Mouse (Mus musculus): ENCODE measurements around the gene Bub1. TPM values are rescaled to one million over a fixed set of nuclear protein-coding genes. Genes with fewer than 3 reads are reported as not detected.
A peak's percentile ranks its signal among the peaks of the same experiment; 100 is the strongest.

Gene Bub1
- total and polyA plus RNA-seq, 2 experiments, result 0.06 to 0.18 TPM

- WGBS, result 15% methylated on average over 1 of the region's 1 CpGs
- no peak for DNase-seq (ENCODE audit: extremely low read depth, low read depth, low spot score)
- no peak overlapping the region for H3K27ac ChIP-seq (replicated peaks; ENCODE audit: insufficient read depth, low read depth, low read length)
- H3K36me3 ChIP-seq (ENCODE audit: control insufficient read depth, insufficient read depth, low read length), result no peaks in the 10 kb centered on the region
- TF ChIP-seq CTCF (IDR thresholded peaks at IDR 0.05; ENCODE audit: low read depth, low read length), result no peak
- no peak for TF ChIP-seq POLR2A (IDR thresholded peaks at IDR 0.05; ENCODE audit: extremely low read depth, insufficient read depth, low read length)
- no peak overlapping the region for H3K4me3 ChIP-seq (ENCODE audit: insufficient read depth, low read depth, low read length)
- peaks cover 3% of the 10 kb centered on the region; the same call in 1 of the 2 replicates for H3K27me3 ChIP-seq (ENCODE audit: control insufficient read depth, insufficient read depth, low read length)
- no peaks in the 10 kb centered on the region for H3K4me1 ChIP-seq (ENCODE audit: control insufficient read depth, insufficient read depth, low read length)
- no peaks in the 10 kb centered on the region for H3K79me2 ChIP-seq (ENCODE audit: control insufficient read depth, insufficient read depth, low read length)
- H3K9ac ChIP-seq (ENCODE audit: low read depth, low read length), result no peak overlapping the region
These were observed 14.9 kb upstream of the Bub1 start for GRCm38 (mm10) chr2:127846571-127846970.

GRCm38 (mm10) chr2:127846008-127846407, 14.3 kb upstream of the Bub1 start:
- Histone ChIP-seq H3K27me3 (ENCODE audit: control insufficient read depth, insufficient read depth, low read length) (peaks cover 3% of the 10 kb centered on the region; the same call in 1 of the 2 replicates), H3K9ac (ENCODE audit: low read depth, low read length) (no peak overlapping the region), H3K79me2 (ENCODE audit: control insufficient read depth, insufficient read depth, low read length) (no peaks in the 10 kb centered on the region), H3K4me3 (ENCODE audit: insufficient read depth, low read depth, low read length) (no peak overlapping the region), H3K4me1 (ENCODE audit: control insufficient read depth, insufficient read depth, low read length) (no peaks in the 10 kb centered on the region), H3K27ac (replicated peaks; ENCODE audit: insufficient read depth, low read depth, low read length) (no peak overlapping the region), H3K36me3 (ENCODE audit: control insufficient read depth, insufficient read depth, low read length) (no peaks in the 10 kb centered on the region)
- no peak for DNase-seq (ENCODE audit: extremely low read depth, low read depth, low spot score)
- no peak for TF ChIP-seq CTCF (IDR thresholded peaks at IDR 0.05; ENCODE audit: low read depth, low read length)
- no peak for TF ChIP-seq POLR2A (IDR thresholded peaks at IDR 0.05; ENCODE audit: extremely low read depth, insufficient read depth, low read length)

- Histone ChIP-seq H3K27ac (replicated peaks; ENCODE audit: insufficient read depth, low read depth, low read length) (no peak overlapping the region), H3K36me3 (ENCODE audit: control insufficient read depth, insufficient read depth, low read length) (no peaks in the 10 kb centered on the region), H3K4me3 (ENCODE audit: insufficient read depth, low read depth, low read length) (no peak overlapping the region), H3K9ac (ENCODE audit: low read depth, low read length) (no peak overlapping the region), H3K27me3 (ENCODE audit: control insufficient read depth, insufficient read depth, low read length) (peaks cover 6% of the 10 kb centered on the region; the same call in 1 of the 2 replicates), H3K4me1 (ENCODE audit: control insufficient read depth, insufficient read depth, low read length) (no peaks in the 10 kb centered on the region), H3K79me2 (ENCODE audit: control insufficient read depth, insufficient read depth, low read length) (no peaks in the 10 kb centered on the region)
- TF ChIP-seq CTCF (IDR thresholded peaks at IDR 0.05; ENCODE audit: low read depth, low read length), result peak; percentile 27; the same call in 1 of the 2 replicates
- TF ChIP-seq POLR2A (IDR thresholded peaks at IDR 0.05; ENCODE audit: extremely low read depth, insufficient read depth, low read length), result no peak
- WGBS, result 41% methylated on average over 7 of the region's 7 CpGs
- peak; percentile 36 for DNase-seq (ENCODE audit: extremely low read depth, low read depth, low spot score)
These were observed 13.8 kb upstream of the Bub1 start for GRCm38 (mm10) chr2:127845346-127845982.

GRCm38 (mm10) chr2:127842421-127842820, 10.8 kb upstream of the Bub1 start:
- Histone ChIP-seq H3K36me3 (ENCODE audit: control insufficient read depth, insufficient read depth, low read length) (no peaks in the 10 kb centered on the region), H3K27ac (replicated peaks; ENCODE audit: insufficient read depth, low read depth, low read length) (no peak overlapping the region), H3K4me3 (ENCODE audit: insufficient read depth, low read depth, low read length) (no peak overlapping the region), H3K9ac (ENCODE audit: low read depth, low read length) (no peak overlapping the region), H3K27me3 (ENCODE audit: control insufficient read depth, insufficient read depth, low read length) (peaks cover 15% of the 10 kb centered on the region; the same call in 1 of the 2 replicates), H3K4me1 (ENCODE audit: control insufficient read depth, insufficient read depth, low read length) (no peaks in the 10 kb centered on the region), H3K79me2 (ENCODE audit: control insufficient read depth, insufficient read depth, low read length) (no peaks in the 10 kb centered on the region)
- DNase-seq (ENCODE audit: extremely low read depth, low read depth, low spot score), result no peak
- TF ChIP-seq CTCF (IDR thresholded peaks at IDR 0.05; ENCODE audit: low read depth, low read length) (no peak), POLR2A (IDR thresholded peaks at IDR 0.05; ENCODE audit: extremely low read depth, insufficient read depth, low read length) (no peak)
- 71% methylated on average over 3 of the region's 3 CpGs for WGBS

- Histone ChIP-seq H3K27me3 (ENCODE audit: control insufficient read depth, insufficient read depth, low read length) (peaks cover 12% of the 10 kb centered on the region; the same call in 1 of the 2 replicates), H3K4me1 (ENCODE audit: control insufficient read depth, insufficient read depth, low read length) (no peaks in the 10 kb centered on the region), H3K4me3 (ENCODE audit: insufficient read depth, low read depth, low read length) (no peak overlapping the region), H3K36me3 (ENCODE audit: control insufficient read depth, insufficient read depth, low read length) (no peaks in the 10 kb centered on the region), H3K27ac (replicated peaks; ENCODE audit: insufficient read depth, low read depth, low read length) (no peak overlapping the region), H3K9ac (ENCODE audit: low read depth, low read length) (no peak overlapping the region), H3K79me2 (ENCODE audit: control insufficient read depth, insufficient read depth, low read length) (no peaks in the 10 kb centered on the region)
- TF ChIP-seq CTCF (IDR thresholded peaks at IDR 0.05; ENCODE audit: low read depth, low read length) (no peak), POLR2A (IDR thresholded peaks at IDR 0.05; ENCODE audit: extremely low read depth, insufficient read depth, low read length) (no peak)
- WGBS, result 48% methylated on average over 1 of the region's 1 CpGs
- no peak for DNase-seq (ENCODE audit: extremely low read depth, low read depth, low spot score)
These were observed 9.7 kb upstream of the Bub1 start for GRCm38 (mm10) chr2:127841402-127841801.

- Histone ChIP-seq H3K4me1 (ENCODE audit: control insufficient read depth, insufficient read depth, low read length) (no peaks in the 10 kb centered on the region), H3K4me3 (ENCODE audit: insufficient read depth, low read depth, low read length) (no peak overlapping the region), H3K79me2 (ENCODE audit: control insufficient read depth, insufficient read depth, low read length) (no peaks in the 10 kb centered on the region), H3K27ac (replicated peaks; ENCODE audit: insufficient read depth, low read depth, low read length) (no peak overlapping the region), H3K36me3 (ENCODE audit: control insufficient read depth, insufficient read depth, low read length) (no peaks in the 10 kb centered on the region), H3K9ac (ENCODE audit: low read depth, low read length) (no peak overlapping the region), H3K27me3 (ENCODE audit: control insufficient read depth, insufficient read depth, low read length) (peaks cover 12% of the 10 kb centered on the region; the same call in 1 of the 2 replicates)
- DNase-seq (ENCODE audit: extremely low read depth, low read depth, low spot score), result no peak
- WGBS, result 20% methylated on average over 11 of the region's 11 CpGs
- no peak for TF ChIP-seq POLR2A (IDR thresholded peaks at IDR 0.05; ENCODE audit: extremely low read depth, insufficient read depth, low read length)
- TF ChIP-seq CTCF (IDR thresholded peaks at IDR 0.05; ENCODE audit: low read depth, low read length), result no peak
These were observed 7.8 kb upstream of the Bub1 start for GRCm38 (mm10) chr2:127839425-127839824.
